In genomic region chr16:38761972-38762371, GRCm38 (mm10) we compare ENCODE assay signal across 17 mouse cellular contexts. TPM values are rescaled to one million over a fixed set of nuclear protein-coding genes. Genes with fewer than 3 reads are reported as not detected.
"Had no signal": no experiment of that assay in that cellular context is flagged by ENCODE, and none has a peak within 500 bp of the region (broad histone marks: within the 10 kb centered on the region; RNA-seq: fewer than 3 reads in every experiment).

No protein-coding gene starts in this region.

- H3K27me3 ChIP-seq: kidney, embryonic 15.5 days; limb, embryonic 13.5 days; midbrain, embryonic 12.5 days; neural tube, embryonic 13.5 days had no signal

- H3K9ac ChIP-seq: kidney, embryonic 15.5 days; limb, embryonic 13.5 days; liver, embryonic 15.5 days; midbrain, embryonic 12.5 days; neural tube, embryonic 13.5 days had no signal

- H3K36me3 ChIP-seq: liver, embryonic 15.5 days had no signal

- H3K4me1 ChIP-seq: midbrain, embryonic 12.5 days; neural tube, embryonic 13.5 days had no signal

- H3K9me3 ChIP-seq: kidney, embryonic 15.5 days; limb, embryonic 13.5 days; liver, embryonic 15.5 days; midbrain, embryonic 12.5 days; neural tube, embryonic 13.5 days had no signal

- H3K4me3 ChIP-seq: kidney, embryonic 15.5 days; limb, embryonic 13.5 days; liver, embryonic 15.5 days; midbrain, embryonic 12.5 days; neural tube, embryonic 13.5 days had no signal

- H3K4me2 ChIP-seq: kidney, embryonic 15.5 days; limb, embryonic 13.5 days; liver, embryonic 11.5 days; liver, embryonic 15.5 days; midbrain, embryonic 12.5 days; neural tube, embryonic 13.5 days had no signal

- H3K27ac ChIP-seq: kidney, embryonic 15.5 days; limb, embryonic 13.5 days; liver, embryonic 15.5 days; midbrain, embryonic 12.5 days; neural tube, embryonic 13.5 days had no signal

- DNase-seq: kidney, adult 18-20 months; kidney, postnatal 25 days; layer of hippocampus, adult 9-11 months; layer of hippocampus, postnatal 36 days; retina, postnatal 1 day; right cerebral cortex, postnatal 4 days; spleen, adult 18-20 months; thymus, adult 18-20 months; thymus, postnatal 14 days had no signal

- ATAC-seq: midbrain, embryonic 16.5 days had no signal

RNA-seq across cellular contexts. Expression of gene Upk1b, which starts 38.2 kb away (rescaled TPM):
- total RNA-seq: megakaryocyte-erythroid progenitor cell, adult 5-6 weeks had no signal
